Mouse (Mus musculus): ENCODE results near the gene Foxc2. TPM values are rescaled to one million over a fixed set of nuclear protein-coding genes. Genes with fewer than 3 reads are reported as not detected.

Gene Foxc2
- polyA plus RNA-seq (2012) = not detected in 2 replicates

DNA sequence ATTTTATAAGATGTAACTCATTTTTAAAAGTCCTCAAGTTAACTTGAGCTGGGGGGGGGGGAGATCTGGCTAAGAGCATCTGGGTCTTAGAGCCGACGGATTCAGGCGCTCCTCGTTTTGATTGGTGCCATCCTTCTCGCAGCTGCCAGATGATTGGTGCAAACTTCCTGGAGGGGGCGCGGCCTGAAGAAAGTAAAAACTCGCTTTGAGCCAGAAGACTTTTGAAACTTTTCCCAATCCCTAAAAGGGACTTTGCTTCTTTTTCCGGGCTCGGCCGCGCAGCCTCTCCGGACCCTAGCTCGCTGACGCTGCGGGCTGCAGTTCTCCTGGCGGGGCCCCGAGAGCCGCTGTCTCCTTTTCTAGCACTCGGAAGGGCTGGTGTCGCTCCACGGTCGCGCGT, at the start of gene Foxc2:
TSS of gene Foxc2 (plus strand) at position 224 of the 400 bp plus-strand sequence.
- no peak for TF ChIP-seq GATA1 (IDR thresholded peaks at IDR 0.05; ENCODE audit: low read length)

DNA sequence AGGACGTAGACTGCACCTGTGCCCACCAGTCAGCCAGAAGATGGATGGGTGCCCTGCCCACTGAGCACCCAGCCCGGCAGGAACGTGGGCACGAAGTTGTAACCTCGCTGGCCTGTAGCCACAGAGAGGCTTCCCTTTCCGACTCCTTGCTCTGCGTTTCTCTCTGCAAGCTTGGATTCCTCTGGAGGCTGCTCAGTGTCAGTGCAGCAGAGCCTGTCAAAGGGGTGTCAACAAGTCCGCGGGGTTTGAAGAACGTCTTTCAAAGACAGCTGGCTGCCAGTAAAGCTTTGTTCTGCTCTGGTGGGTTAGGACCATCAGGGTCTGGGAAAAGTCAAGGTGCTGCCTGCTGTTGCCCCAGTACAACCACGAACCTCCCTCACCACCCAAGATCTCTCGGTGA, 44.5 kb upstream of the Foxc2 start:
- TF ChIP-seq GATA1 (IDR thresholded peaks at IDR 0.05; ENCODE audit: low read length) = no peak

DNA sequence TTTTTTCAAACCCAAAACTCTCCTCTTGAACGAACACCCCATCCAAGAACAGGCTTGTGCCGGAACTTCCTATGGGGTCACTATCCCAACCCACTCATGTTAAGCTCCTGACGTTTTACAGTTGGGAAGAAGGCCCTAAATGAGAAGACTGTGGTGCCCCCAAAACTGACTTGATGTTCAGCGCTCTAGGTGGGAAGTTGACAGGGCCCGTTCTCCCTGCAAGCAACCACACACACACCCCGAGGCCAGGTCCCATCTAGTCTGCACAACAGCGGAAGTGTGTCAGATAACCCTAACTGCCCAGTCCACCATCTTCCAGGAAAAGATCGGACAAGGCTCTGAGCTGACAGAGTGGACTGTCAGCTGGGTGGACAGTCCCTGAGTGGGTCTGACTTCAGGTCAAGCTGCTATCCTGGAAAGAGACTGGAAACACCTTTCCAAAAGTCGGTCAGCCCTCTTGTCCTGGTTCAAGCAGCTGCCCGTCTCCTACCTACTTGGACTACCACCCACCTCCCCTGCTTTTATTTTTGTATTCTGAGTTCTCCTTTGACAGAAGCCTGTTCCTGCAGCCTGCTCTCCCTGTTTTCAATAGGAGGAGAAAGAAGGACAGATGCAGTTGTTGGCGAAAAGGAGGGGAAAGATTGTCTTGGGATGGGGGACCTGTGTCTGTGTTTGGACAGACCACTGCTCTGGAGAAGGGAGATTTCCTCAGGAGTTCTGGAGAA, 43.4 kb upstream of the Foxc2 start:
- no peak for TF ChIP-seq GATA1 (IDR thresholded peaks at IDR 0.05; ENCODE audit: low read length)

DNA sequence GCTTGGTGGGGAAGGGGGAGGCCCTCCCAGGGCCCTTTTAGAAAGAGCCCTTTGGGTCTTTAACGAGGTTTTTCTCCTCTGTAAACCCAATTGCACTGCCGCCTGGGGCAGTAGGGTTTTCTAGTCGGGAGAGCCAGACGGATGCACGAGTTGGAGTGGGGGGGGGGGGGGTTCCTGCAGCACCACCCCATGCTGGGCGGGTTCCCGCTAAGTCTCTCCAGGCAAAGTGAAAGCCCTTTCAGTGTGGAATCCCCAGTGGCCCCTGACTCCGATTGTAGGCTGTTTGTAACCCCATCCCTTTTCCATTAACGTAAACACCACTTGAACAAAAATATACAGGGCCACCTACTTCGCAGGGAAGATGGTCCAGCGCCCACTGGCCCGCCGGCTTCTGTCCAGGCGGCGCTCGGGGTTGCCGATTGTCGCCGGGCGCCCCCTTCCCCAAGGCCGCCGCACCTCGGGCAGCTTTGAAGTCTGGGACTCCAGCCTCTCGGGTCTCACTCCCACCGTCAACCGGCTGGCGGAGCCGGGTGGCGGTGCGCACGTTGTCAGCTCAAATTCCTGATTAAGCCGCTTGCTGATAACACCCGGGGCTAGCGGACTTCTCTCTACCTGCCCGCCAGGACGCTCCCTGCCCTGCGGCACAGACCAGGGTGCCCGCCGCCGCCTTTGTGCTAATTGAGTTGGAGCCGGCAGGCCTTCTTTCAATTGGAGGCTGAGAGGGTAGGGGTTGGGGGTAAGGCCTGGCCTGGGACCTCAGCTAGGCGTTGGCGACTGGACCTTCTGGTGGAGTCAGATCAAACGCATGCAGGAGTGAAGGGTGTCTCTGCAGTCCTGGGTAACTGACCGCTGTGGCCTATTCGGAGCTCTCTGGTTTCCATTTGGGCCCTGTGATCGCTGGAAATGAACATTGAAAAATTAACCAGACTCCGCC, 42.5 kb upstream of the Foxc2 start:
- no peak for TF ChIP-seq GATA1 (IDR thresholded peaks at IDR 0.05; ENCODE audit: low read length)

GRCm38 (mm10) chr8:121074108-121074847, 41.7 kb upstream of the Foxc2 start:
- no peak for TF ChIP-seq GATA1 (IDR thresholded peaks at IDR 0.05; ENCODE audit: low read length)

GRCm38 (mm10) chr8:121074848-121075145, 41.2 kb upstream of the Foxc2 start:
- no peak for TF ChIP-seq GATA1 (IDR thresholded peaks at IDR 0.05; ENCODE audit: low read length)

- TF ChIP-seq GATA1 (IDR thresholded peaks at IDR 0.05; ENCODE audit: low read length) = no peak
Observed at GRCm38 (mm10) chr8:121075936-121076335, 40.0 kb upstream of the Foxc2 start.

GRCm38 (mm10) chr8:121076555-121076954, 39.4 kb upstream of the Foxc2 start:
- TF ChIP-seq GATA1 (IDR thresholded peaks at IDR 0.05; ENCODE audit: low read length) = no peak

- TF ChIP-seq GATA1 (IDR thresholded peaks at IDR 0.05; ENCODE audit: low read length) = no peak
Observed at GRCm38 (mm10) chr8:121078721-121079120, 37.2 kb upstream of the Foxc2 start.

DNA sequence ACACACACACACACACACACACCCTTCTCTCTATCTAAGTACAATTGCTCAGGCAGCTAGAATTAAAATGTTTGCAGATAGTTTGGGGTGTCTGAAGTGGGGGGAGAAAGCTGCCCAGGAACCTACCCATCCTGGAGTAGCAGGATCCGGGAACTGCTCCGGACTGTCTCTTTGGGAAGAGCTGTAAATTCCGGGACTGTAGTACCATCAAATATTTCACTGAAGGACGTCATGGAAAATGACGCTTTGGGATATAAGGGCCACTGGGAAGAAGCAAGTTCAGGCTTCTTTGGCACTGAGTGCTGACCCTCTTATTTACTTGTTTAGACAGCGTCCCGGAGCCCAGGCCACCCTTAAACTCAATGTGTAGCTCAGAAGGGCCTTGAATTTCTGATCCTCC, 36.8 kb upstream of the Foxc2 start:
- TF ChIP-seq GATA1 (IDR thresholded peaks at IDR 0.05; ENCODE audit: low read length) = no peak

DNA sequence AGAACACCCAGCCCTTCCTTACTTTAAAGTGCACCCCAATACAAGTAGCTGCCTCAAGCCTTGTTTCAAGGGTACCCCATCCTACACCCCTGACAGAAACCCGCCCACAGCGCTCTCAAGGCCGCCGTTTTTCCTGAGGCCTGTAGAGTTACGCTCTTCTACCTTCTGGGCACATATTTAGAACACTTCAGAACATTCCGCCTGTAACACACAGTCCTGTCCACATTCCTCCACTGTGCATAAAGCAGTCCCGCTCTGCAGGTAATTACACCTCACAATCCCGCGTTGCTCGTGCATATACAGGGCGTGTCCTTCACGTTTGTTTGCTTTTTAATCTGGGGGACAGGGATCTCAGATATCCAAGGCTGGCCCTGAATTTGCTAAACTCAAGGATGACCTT, 36.0 kb upstream of the Foxc2 start:
- TF ChIP-seq GATA1 (IDR thresholded peaks at IDR 0.05; ENCODE audit: low read length) = no peak

DNA sequence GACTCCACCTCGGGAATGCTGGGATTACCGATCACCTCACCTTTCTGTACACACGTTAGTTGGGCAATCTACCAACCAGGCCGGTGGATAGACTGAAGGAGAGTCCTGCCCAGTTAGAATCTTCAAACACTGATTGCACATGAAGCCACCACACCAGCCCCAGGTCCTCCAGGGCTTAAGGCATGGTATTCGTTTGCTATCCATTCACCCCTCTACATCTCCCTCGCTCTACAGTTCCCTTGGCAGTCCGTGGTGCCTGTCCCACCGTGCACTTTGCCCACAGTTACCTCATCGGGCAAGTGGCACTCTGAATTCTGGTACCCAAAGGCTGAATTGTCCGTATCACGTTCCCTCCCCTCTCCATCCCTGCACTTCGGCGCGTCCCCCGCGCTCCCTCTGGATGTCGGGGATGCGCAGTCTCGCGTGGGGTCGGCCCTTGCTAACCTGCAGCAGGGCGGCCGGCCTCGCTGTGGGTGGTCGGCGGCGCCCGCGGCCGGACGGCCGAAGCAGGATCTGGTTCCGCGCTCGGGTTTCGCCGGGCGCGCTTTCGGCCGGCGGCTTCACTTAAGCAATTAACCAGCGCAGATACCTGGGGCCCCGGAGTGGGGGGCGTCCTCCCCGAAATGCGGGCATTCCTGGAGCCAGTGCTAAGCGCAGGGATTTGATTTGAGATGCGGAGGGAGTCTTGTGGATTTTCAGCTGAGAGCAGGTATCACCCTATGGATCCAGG, 35.4 kb upstream of the Foxc2 start:
- TF ChIP-seq GATA1 (IDR thresholded peaks at IDR 0.05; ENCODE audit: low read length) = no peak

DNA sequence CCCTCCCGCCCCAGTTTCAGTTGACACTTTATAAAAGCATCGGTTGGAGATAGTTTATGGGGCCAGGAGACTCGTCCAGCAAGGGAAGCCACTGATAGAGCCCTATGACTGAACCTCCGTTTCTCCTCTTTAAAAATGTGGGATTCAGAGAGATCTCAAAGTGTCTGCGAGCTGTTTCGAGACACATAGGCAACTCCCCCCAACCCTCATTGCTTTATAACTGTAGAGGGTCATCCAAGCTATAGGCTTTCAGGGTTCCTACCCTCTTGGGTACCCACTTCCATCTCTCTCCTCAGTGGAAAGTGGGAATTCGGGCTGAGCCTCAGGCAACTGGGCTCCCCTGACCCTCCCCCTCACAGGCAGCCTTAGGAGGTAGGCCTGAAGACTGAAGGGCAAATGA, 34.6 kb upstream of the Foxc2 start:
- no peak for TF ChIP-seq GATA1 (IDR thresholded peaks at IDR 0.05; ENCODE audit: low read length)

GRCm38 (mm10) chr8:121082218-121083092, 33.5 kb upstream of the Foxc2 start:
- no peak for TF ChIP-seq GATA1 (IDR thresholded peaks at IDR 0.05; ENCODE audit: low read length)

All from G1E-ER4 (cell line).